Mouse (Mus musculus): ENCODE results near the gene Cmss1. TPM values are rescaled to one million over a fixed set of nuclear protein-coding genes. Genes with fewer than 3 reads are reported as not detected.
"Not testable (repeated sequence)": the region's sequence is repeated elsewhere in the genome, so short reads cannot be mapped to it uniquely, and the experiment has no call there.

Gene Cmss1
- polyA plus RNA-seq, 1 experiment from 2014 or later: 39.5 TPM

- no peak overlapping the region for H3K4me3 ChIP-seq (replicated peaks; ENCODE audit: low read length)
- H3K27me3 ChIP-seq (ENCODE audit: control insufficient read depth, insufficient read depth, low read length): no peaks in the 10 kb centered on the region
- 65% methylated on average over 6 of the region's 6 CpGs for WGBS
- ATAC-seq (ENCODE audit: insufficient read depth, low FRiP score): no peak
- peaks cover under 1% of the 10 kb centered on the region; the same call in 1 of the 2 replicates for H3K4me1 ChIP-seq (ENCODE audit: control insufficient read depth, insufficient read depth, low read length)
- no peaks in the 10 kb centered on the region for H3K9me3 ChIP-seq (replicated peaks; ENCODE audit: control insufficient read depth, low read length)
- no peak overlapping the region for H3K27ac ChIP-seq (ENCODE audit: low read length)
- no peaks in the 10 kb centered on the region for H3K36me3 ChIP-seq (ENCODE audit: control insufficient read depth, insufficient read depth, low read length)
- H3K4me2 ChIP-seq (ENCODE audit: low read depth, low read length): no peak overlapping the region
- H3K9ac ChIP-seq (ENCODE audit: low read length): no peak overlapping the region
Observed at GRCm38 (mm10) chr16:57396249-57396648, 210.4 kb downstream of the Cmss1 start.

- Histone ChIP-seq H3K9me3 (replicated peaks; ENCODE audit: control insufficient read depth, low read length) (no peaks in the 10 kb centered on the region), H3K4me2 (ENCODE audit: low read depth, low read length) (0 out of 2 replicates have a peak overlapping the region, but pooled peaks have one; percentile 16), H3K36me3 (ENCODE audit: control insufficient read depth, insufficient read depth, low read length) (no peaks in the 10 kb centered on the region), H3K27me3 (ENCODE audit: control insufficient read depth, insufficient read depth, low read length) (no peaks in the 10 kb centered on the region), H3K9ac (ENCODE audit: low read length) (no peak overlapping the region; the same call in 1 of the 2 replicates), H3K4me1 (ENCODE audit: control insufficient read depth, insufficient read depth, low read length) (no peaks in the 10 kb centered on the region), H3K27ac (ENCODE audit: low read length) (peak overlapping the region; percentile 36), H3K4me3 (replicated peaks; ENCODE audit: low read length) (no peak overlapping the region)
- WGBS: 54% methylated on average over 11 of the region's 11 CpGs
- ATAC-seq (ENCODE audit: insufficient read depth, low FRiP score): no peak
Observed at GRCm38 (mm10) chr16:57393161-57393560, 213.5 kb downstream of the Cmss1 start.

- no peak overlapping the region for H3K9ac ChIP-seq (ENCODE audit: low read length)
- H3K4me2 ChIP-seq (ENCODE audit: low read depth, low read length): no peak overlapping the region
- H3K4me3 ChIP-seq (replicated peaks; ENCODE audit: low read length): no peak overlapping the region
- no peaks in the 10 kb centered on the region for H3K36me3 ChIP-seq (ENCODE audit: control insufficient read depth, insufficient read depth, low read length)
- H3K4me1 ChIP-seq (ENCODE audit: control insufficient read depth, insufficient read depth, low read length): no peaks in the 10 kb centered on the region
- 55% methylated on average over 2 of the region's 2 CpGs for WGBS
- no peak for ATAC-seq (ENCODE audit: insufficient read depth, low FRiP score)
- no peaks in the 10 kb centered on the region for H3K27me3 ChIP-seq (ENCODE audit: control insufficient read depth, insufficient read depth, low read length)
- no peaks in the 10 kb centered on the region for H3K9me3 ChIP-seq (replicated peaks; ENCODE audit: control insufficient read depth, low read length)
- no peak overlapping the region for H3K27ac ChIP-seq (ENCODE audit: low read length)
Observed at GRCm38 (mm10) chr16:57392461-57392860, 214.2 kb downstream of the Cmss1 start.

GRCm38 (mm10) chr16:57391171-57391570, 215.5 kb downstream of the Cmss1 start:
- H3K9ac ChIP-seq (ENCODE audit: low read length); H3K36me3 ChIP-seq (ENCODE audit: control insufficient read depth, insufficient read depth, low read length); H3K27ac ChIP-seq (ENCODE audit: low read length); H3K4me2 ChIP-seq (ENCODE audit: low read depth, low read length); ATAC-seq (ENCODE audit: insufficient read depth, low FRiP score); H3K4me1 ChIP-seq (ENCODE audit: control insufficient read depth, insufficient read depth, low read length); H3K27me3 ChIP-seq (ENCODE audit: control insufficient read depth, insufficient read depth, low read length); H3K4me3 ChIP-seq (replicated peaks; ENCODE audit: low read length); H3K9me3 ChIP-seq (replicated peaks; ENCODE audit: control insufficient read depth, low read length): not testable (repeated sequence)
- 37% methylated on average over 27 of the region's 39 CpGs for WGBS

- Histone ChIP-seq H3K9me3 (replicated peaks; ENCODE audit: control insufficient read depth, low read length) (no peaks in the 10 kb centered on the region), H3K9ac (ENCODE audit: low read length) (no peak overlapping the region), H3K4me3 (replicated peaks; ENCODE audit: low read length) (no peak overlapping the region), H3K4me2 (ENCODE audit: low read depth, low read length) (no peak overlapping the region), H3K27ac (ENCODE audit: low read length) (no peak overlapping the region), H3K27me3 (ENCODE audit: control insufficient read depth, insufficient read depth, low read length) (no peaks in the 10 kb centered on the region), H3K36me3 (ENCODE audit: control insufficient read depth, insufficient read depth, low read length) (no peaks in the 10 kb centered on the region), H3K4me1 (ENCODE audit: control insufficient read depth, insufficient read depth, low read length) (no peaks in the 10 kb centered on the region)
- WGBS: 87% methylated on average over 15 of the region's 15 CpGs
- ATAC-seq (ENCODE audit: insufficient read depth, low FRiP score): no peak
Observed at GRCm38 (mm10) chr16:57389566-57390251, 217.0 kb downstream of the Cmss1 start.

GRCm38 (mm10) chr16:57384274-57384673, 222.4 kb downstream of the Cmss1 start:
- 78% methylated on average over 2 of the region's 2 CpGs for WGBS
- ATAC-seq (ENCODE audit: insufficient read depth, low FRiP score): no peak
- no peaks in the 10 kb centered on the region for H3K36me3 ChIP-seq (ENCODE audit: control insufficient read depth, insufficient read depth, low read length)
- no peak overlapping the region for H3K27ac ChIP-seq (ENCODE audit: low read length)
- no peak overlapping the region for H3K9ac ChIP-seq (ENCODE audit: low read length)
- no peak overlapping the region for H3K4me2 ChIP-seq (ENCODE audit: low read depth, low read length)
- no peaks in the 10 kb centered on the region for H3K27me3 ChIP-seq (ENCODE audit: control insufficient read depth, insufficient read depth, low read length)
- no peak overlapping the region for H3K4me3 ChIP-seq (replicated peaks; ENCODE audit: low read length)
- 0 out of 2 replicates have a peak, but pooled peaks cover 3% of the 10 kb centered on the region for H3K9me3 ChIP-seq (replicated peaks; ENCODE audit: control insufficient read depth, low read length)
- H3K4me1 ChIP-seq (ENCODE audit: control insufficient read depth, insufficient read depth, low read length): no peaks in the 10 kb centered on the region

- ATAC-seq (ENCODE audit: insufficient read depth, low FRiP score): no peak
- H3K4me1 ChIP-seq (ENCODE audit: control insufficient read depth, insufficient read depth, low read length): no peaks in the 10 kb centered on the region
- 0 out of 2 replicates have a peak, but pooled peaks cover 3% of the 10 kb centered on the region for H3K9me3 ChIP-seq (replicated peaks; ENCODE audit: control insufficient read depth, low read length)
Observed at GRCm38 (mm10) chr16:57383266-57383971, 223.2 kb downstream of the Cmss1 start.

GRCm38 (mm10) chr16:57378631-57379330, 227.9 kb downstream of the Cmss1 start:
- H3K9ac ChIP-seq (ENCODE audit: low read length): no peak overlapping the region
- WGBS: 82% methylated on average over 9 of the region's 9 CpGs
- no peak overlapping the region for H3K4me3 ChIP-seq (replicated peaks; ENCODE audit: low read length)
- no peak for ATAC-seq (ENCODE audit: insufficient read depth, low FRiP score)
- no peaks in the 10 kb centered on the region for H3K36me3 ChIP-seq (ENCODE audit: control insufficient read depth, insufficient read depth, low read length)
- no peaks in the 10 kb centered on the region for H3K27me3 ChIP-seq (ENCODE audit: control insufficient read depth, insufficient read depth, low read length)
- no peak overlapping the region for H3K4me2 ChIP-seq (ENCODE audit: low read depth, low read length)
- no peaks in the 10 kb centered on the region for H3K4me1 ChIP-seq (ENCODE audit: control insufficient read depth, insufficient read depth, low read length)
- 0 out of 2 replicates have a peak, but pooled peaks cover 3% of the 10 kb centered on the region for H3K9me3 ChIP-seq (replicated peaks; ENCODE audit: control insufficient read depth, low read length)
- H3K27ac ChIP-seq (ENCODE audit: low read length): no peak overlapping the region

More at GRCm38 (mm10) chr16:57383266-57383971, 223.2 kb downstream of the Cmss1 start:
- Histone ChIP-seq H3K27ac (ENCODE audit: low read length) (no peak overlapping the region), H3K27me3 (ENCODE audit: control insufficient read depth, insufficient read depth, low read length) (no peaks in the 10 kb centered on the region), H3K9ac (ENCODE audit: low read length) (no peak overlapping the region), H3K36me3 (ENCODE audit: control insufficient read depth, insufficient read depth, low read length) (no peaks in the 10 kb centered on the region), H3K4me3 (replicated peaks; ENCODE audit: low read length) (no peak overlapping the region), H3K4me2 (ENCODE audit: low read depth, low read length) (no peak overlapping the region)
- WGBS: 42% methylated on average over 8 of the region's 8 CpGs

Measured in stomach, embryonic 16.5 days (tissue).